Mouse (Mus musculus) kidney, adult 2 months (tissue): ENCODE measurements around the gene Tex46.

Source experiments
- CTCF ChIP-seq: fragments of 200-500 bp; conservative IDR thresholded peaks from 2 replicates; pipeline ENCODE4 v1.5.1; 2011; ENCODE audit warnings: low read depth, mild to moderate bottlenecking, control low read depth, low read length, moderate library complexity, mixed read lengths; ENCODE audit not compliant: insufficient read depth, insufficient read length
- POLR2A ChIP-seq: fragments of 200-500 bp; IDR thresholded peaks from one replicate; pipeline ENCODE4 v1.6.1; 2011; ENCODE audit warnings: low read depth, low read length, control low read depth

DNA sequence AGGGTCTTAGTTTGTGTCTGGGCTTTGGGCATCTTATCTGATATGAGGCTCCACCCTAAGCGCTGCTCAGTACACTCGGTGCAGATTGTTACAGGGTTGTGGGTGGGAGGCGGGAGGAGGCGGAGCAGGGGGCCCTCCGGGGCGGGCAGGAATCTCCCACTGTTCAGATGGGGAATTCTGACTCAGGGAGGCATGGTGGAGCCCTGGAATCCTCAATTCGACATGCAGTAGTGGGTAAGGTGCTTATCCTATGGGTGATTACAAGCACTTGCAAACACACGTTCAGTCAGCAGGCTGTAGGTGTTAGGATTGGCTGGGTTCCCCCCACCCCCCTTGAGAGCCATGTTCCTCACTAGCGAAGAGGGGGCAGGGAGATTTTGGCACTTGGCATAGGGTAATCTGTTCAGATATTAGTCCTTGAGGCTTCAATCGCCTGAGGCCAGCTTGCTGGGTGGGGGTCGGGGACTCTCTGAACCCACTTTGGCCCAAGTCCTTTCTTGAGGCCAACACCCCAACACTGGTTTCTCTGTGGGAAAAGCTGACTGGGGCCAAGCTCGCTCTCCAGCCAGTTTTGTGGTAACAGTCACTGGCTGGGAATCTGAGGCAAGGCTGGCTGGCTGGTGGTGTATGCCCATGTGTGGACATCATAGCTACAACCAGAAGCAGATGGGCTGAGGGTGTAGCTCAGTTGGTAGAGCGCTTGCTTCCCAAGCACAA lies 39.4 kb downstream of the Tex46 start:
- TF ChIP-seq CTCF, result no peak
- TF ChIP-seq POLR2A, result no peak
